Mouse (Mus musculus): ENCODE data around the gene Ank3.

Ank3 gene

GRCm38 (mm10) chr10:70018691-70019090 lies 620.1 kb downstream of the Ank3 start:
- no peak for DNase-seq

GRCm38 (mm10) chr10:70021667-70022066 lies 623.1 kb downstream of the Ank3 start:
- peak; percentile 59 for DNase-seq

- no peak for DNase-seq
Measured at GRCm38 (mm10) chr10:70022596-70022995, 624.0 kb downstream of the Ank3 start.

GRCm38 (mm10) chr10:70023861-70024260 lies 625.3 kb downstream of the Ank3 start:
- no peak for DNase-seq

GRCm38 (mm10) chr10:70031942-70032341 lies 633.4 kb downstream of the Ank3 start:
- peak; percentile 59 for DNase-seq

- no peak for DNase-seq
Measured at GRCm38 (mm10) chr10:70032982-70033381, 634.4 kb downstream of the Ank3 start.

GRCm38 (mm10) chr10:70033856-70034255 lies 635.3 kb downstream of the Ank3 start:
- no peak for DNase-seq

GRCm38 (mm10) chr10:70039871-70040291 lies 641.3 kb downstream of the Ank3 start:
- no peak for DNase-seq

GRCm38 (mm10) chr10:70041562-70041961 lies 643.0 kb downstream of the Ank3 start:
- no peak for DNase-seq

- no peak for DNase-seq
Measured at GRCm38 (mm10) chr10:70045722-70046121, 647.1 kb downstream of the Ank3 start.

GRCm38 (mm10) chr10:70049771-70050170 lies 651.2 kb downstream of the Ank3 start:
- DNase-seq, result no peak

- DNase-seq, result no peak
Measured at GRCm38 (mm10) chr10:70055291-70055690, 656.7 kb downstream of the Ank3 start.

GRCm38 (mm10) chr10:70057064-70057463 lies 658.5 kb downstream of the Ank3 start:
- DNase-seq, result no peak

- peak; percentile 56 for DNase-seq
Measured at GRCm38 (mm10) chr10:70060021-70060688, 661.6 kb downstream of the Ank3 start.

- peak; percentile 25 for DNase-seq
Measured at GRCm38 (mm10) chr10:70060689-70061081, 662.1 kb downstream of the Ank3 start.

GRCm38 (mm10) chr10:70063881-70064555 lies 665.4 kb downstream of the Ank3 start:
- DNase-seq, result no peak

GRCm38 (mm10) chr10:70065191-70065590 lies 666.6 kb downstream of the Ank3 start:
- DNase-seq, result no peak

- no peak for DNase-seq
Measured at GRCm38 (mm10) chr10:70066497-70067168, 668.1 kb downstream of the Ank3 start.

GRCm38 (mm10) chr10:70067169-70068115 lies 668.9 kb downstream of the Ank3 start:
- DNase-seq, result no peak

- no peak for DNase-seq
Measured at GRCm38 (mm10) chr10:70069321-70069720, 670.7 kb downstream of the Ank3 start.

GRCm38 (mm10) chr10:70071334-70071733 lies 672.8 kb downstream of the Ank3 start:
- DNase-seq, result peak; percentile 74
